Mouse (Mus musculus): ENCODE data around the gene Mamdc4.
A peak's percentile ranks its signal among the peaks of the same experiment; 100 is the strongest.

Mamdc4 gene

DNA sequence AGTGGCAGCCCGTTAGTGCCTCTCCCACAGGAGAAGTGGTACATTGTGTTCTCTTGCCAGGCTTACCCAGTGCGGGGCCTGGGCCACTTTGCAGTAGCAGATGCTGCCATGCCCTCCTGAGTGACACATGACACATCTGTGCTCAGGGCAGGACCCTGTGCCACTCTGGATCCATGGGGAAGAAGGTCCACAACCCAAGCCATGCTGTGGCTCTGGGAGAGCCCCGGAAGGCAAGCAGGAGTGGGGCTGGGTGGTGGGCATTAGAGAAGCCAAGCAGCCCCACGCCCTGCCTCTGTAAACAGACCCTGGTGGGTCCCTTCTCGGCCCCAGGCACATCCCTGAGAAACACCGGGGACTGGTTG is 8.5 kb upstream of the Mamdc4 start:
- DNase-seq (ENCODE audit: inconsistent age in 2 of 2, low spot score in 1 of 2), result peak in 1 of 2 experiments; percentile 58

DNA sequence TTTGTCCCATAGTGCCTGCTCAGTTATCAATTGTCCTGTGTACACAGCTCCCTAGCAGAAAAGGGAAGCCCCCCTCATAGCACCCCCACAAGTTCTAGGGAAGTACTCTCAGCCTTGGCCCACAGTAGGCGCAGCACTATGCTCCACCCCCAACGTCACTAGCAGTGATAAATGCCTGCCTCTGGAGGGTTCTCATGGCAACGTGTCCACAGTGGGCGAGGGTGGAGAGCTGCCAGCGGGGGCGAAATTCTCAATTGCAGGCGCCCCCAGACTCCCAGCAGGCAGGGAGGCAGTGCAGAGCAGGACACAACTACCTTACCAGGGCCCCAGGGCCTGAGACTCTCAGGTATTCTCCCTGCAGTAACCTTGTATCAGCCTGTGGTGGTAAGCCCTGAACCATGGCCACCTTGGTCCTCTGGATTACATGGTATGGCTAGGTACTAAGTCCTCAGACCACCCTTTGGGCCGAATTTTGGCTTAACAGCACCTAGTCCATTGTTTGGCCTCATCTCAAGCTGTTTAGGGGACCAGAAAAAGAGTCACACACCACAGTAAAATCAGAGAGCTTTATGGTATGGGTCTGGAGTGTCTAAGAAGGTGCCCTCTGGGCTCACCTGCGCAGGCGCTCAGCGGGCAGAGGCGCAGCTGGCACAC is 7.9 kb upstream of the Mamdc4 start:
- peak in 1 of 2 experiments; percentile 78 for DNase-seq (ENCODE audit: inconsistent age in 2 of 2, low spot score in 1 of 2)

DNA sequence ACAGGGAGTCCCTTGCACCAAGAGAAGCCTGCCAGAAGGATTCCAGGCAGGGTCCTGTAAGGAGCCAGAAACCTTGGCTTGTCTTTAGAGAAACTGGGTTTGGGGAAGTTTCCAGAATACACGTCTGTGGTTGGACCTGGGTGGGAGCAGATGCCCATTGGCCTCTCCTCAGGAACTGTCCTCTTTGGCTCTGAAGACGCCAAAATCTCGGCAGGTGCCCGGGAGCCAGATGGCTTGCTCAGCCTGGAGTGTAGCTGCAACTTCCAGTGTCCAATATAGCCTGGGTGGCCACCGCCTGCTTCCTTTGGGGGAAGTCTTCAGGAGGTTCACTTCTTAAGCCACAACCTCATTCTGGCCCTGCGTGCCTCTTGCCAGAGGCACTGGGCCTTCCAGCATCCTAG is 7.3 kb upstream of the Mamdc4 start:
- DNase-seq (ENCODE audit: inconsistent age in 2 of 2, low spot score in 1 of 2), result no peak

GRCm38 (mm10) chr2:25581294-25581864 is 6.7 kb upstream of the Mamdc4 start, which contains the start of gene Ajm1:
Gene Ajm1, minus strand, starts transcription at chr2:25581757.
- DNase-seq (ENCODE audit: inconsistent age in 2 of 2, low spot score in 1 of 2), result peak; percentile 68 to 90

GRCm38 (mm10) chr2:25580621-25581101 is 6.0 kb upstream of the Mamdc4 start:
- DNase-seq (ENCODE audit: inconsistent age in 2 of 2, low spot score in 1 of 2), result no peak

- peak in 1 of 2 experiments; percentile 80 for DNase-seq (ENCODE audit: inconsistent age in 2 of 2, low spot score in 1 of 2)
These were observed 5.3 kb upstream of the Mamdc4 start for GRCm38 (mm10) chr2:25579737-25580460.

- DNase-seq (ENCODE audit: inconsistent age in 2 of 2, low spot score in 1 of 2), result peak in 1 of 2 experiments; percentile 48
These were observed 4.4 kb upstream of the Mamdc4 start for GRCm38 (mm10) chr2:25578796-25579736.

DNA sequence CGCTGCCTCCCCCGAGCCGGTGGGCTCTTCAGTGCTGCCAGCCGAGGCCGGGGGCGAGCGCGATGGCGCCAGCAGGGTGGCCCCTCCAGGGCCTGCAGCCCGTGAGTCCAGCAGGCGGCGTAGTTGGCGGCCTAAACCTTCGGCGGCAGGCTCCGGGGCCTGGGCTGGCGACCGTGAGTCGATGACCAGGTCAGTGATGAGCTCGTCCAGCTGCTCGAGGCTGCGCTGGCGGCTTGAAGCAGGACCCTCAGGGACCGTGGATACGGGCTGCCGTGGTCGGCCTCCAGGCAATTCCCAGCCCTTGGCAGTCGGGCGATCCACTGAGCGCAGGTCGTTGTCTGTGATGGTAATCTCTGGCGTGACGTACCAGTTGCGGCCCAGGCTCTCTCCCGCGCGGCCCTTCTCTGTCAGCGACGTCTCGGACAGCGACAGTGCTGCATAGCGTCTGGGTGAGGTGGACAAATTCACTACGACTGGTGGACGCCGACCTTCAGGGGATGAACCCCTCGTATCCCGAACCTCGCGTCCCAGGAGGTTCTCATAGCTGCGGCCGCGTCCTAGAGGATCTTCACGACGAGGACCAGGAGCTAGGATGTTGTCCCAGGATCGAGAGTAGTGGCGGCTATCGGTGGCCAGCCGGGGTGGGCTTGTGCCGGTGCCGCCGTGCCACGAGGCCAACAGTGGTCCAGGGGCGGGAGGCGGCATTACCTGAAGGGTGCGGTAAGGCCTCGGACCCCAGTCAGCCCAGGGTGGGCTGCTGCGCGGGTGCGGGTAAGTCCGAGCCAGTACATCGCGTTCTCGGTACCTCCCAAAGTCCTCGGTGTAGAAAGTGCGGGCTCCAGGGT is 3.5 kb upstream of the Mamdc4 start:
- DNase-seq (ENCODE audit: inconsistent age in 2 of 2, low spot score in 1 of 2), result peak in 1 of 2 experiments; percentile 65

- peak in 1 of 2 experiments; percentile 36 for DNase-seq (ENCODE audit: inconsistent age in 2 of 2, low spot score in 1 of 2)
These were observed 2.6 kb upstream of the Mamdc4 start for GRCm38 (mm10) chr2:25576965-25577891.

DNA sequence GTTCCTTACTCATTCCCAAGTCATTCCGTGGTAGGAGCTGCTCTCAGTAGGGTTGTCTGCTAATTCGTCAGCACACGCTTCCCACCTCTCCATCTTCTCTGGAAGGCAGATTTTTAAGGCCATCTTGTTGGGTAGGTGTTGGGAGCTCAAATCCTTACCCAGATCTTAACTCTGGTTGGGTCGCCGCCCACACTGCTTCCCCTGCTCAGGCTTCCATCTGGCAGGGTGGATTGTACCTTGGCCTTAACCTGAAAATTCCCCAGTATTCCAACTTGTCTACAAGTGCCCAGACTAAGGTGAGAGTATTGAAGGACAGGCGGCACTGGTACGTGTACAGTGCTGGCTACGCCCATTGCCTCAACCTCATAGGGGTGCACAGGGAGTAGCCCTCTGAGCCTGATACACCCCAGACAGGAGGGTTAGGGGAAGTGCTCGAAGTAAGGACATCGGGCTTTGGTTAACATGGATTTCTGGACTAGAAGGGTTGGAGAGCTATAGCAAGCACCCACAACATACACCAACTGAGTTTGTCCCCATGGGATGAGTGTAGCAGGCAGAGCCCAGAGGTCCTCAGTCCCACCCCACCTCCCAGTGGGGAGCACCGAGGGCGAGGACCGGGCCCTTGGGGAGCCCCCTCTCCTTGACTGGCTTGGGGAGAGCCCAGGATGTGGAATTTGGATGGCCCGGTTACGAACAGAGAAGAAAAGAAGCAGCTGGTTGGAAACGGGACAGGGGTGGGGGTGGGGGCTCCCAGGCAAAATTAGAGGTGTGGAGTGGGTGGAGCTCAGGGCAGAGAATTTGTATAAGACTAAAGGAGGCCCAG is 1.6 kb upstream of the Mamdc4 start:
- DNase-seq (ENCODE audit: inconsistent age in 2 of 2, low spot score in 1 of 2), result no peak

- peak in 1 of 2 experiments; percentile 83 for DNase-seq (ENCODE audit: inconsistent age in 2 of 2, low spot score in 1 of 2)
These were observed 885 bp upstream of the Mamdc4 start for GRCm38 (mm10) chr2:25575432-25576027.

- DNase-seq (ENCODE audit: inconsistent age in 2 of 2, low spot score in 1 of 2), result no peak
These were observed 509 bp downstream of the Mamdc4 start for GRCm38 (mm10) chr2:25574136-25574535.

DNA sequence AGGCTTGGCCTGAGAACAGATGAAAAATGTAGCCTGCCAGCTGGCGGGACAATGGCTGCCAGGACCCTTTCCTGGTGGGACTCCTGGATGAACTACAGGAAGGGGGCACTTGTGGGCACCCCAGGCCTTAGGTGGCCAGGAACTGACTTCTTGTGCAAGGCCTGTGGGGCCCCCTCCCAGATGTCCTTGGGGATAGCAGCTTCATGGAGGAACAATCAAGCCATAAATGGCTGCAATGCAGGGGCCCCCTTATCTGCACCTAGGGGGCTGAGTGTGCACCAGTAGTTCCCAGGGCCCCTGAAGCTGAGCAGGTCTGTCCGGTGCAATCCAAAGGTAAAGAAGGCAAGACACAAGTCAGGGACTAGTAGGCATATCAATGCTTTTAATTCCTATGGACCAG is 1.6 kb downstream of the Mamdc4 start:
- DNase-seq (ENCODE audit: inconsistent age in 2 of 2, low spot score in 1 of 2), result no peak

GRCm38 (mm10) chr2:25571221-25571620 is 3.4 kb downstream of the Mamdc4 start:
- no peak for DNase-seq (ENCODE audit: inconsistent age in 2 of 2, low spot score in 1 of 2)

- DNase-seq (ENCODE audit: inconsistent age in 2 of 2, low spot score in 1 of 2), result no peak
These were observed 5.3 kb downstream of the Mamdc4 start for GRCm38 (mm10) chr2:25569323-25569722.

DNA sequence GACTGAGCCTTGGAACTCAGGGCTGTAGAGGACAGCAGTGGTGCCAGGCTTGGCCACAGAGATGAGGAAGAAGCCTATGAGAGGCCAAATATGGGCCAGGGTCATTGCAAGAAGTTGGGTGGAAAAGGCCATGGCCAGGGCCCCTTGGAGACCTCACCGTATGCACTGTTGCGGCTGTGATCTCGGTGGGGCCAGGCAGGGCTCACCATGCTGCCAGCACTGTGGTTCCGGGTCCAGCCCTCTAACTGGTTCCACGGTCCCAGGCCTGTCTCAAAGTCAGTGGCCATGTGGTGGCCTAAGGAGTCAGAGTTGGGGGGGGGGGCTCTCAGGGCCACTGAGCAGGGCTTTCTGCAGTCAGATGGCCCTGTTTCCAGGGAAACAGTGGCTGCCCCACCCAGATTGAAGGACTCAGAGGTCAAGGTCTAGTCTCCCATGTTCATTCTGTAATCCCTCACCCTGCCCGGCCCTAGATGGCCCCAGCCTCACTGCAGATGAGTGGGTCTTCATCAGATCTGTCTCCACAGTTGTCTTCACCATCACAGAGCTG is 6.1 kb downstream of the Mamdc4 start:
- DNase-seq (ENCODE audit: inconsistent age in 2 of 2, low spot score in 1 of 2), result peak in 1 of 2 experiments; percentile 75

- DNase-seq (ENCODE audit: inconsistent age in 2 of 2, low spot score in 1 of 2), result no peak
These were observed 8.1 kb downstream of the Mamdc4 start for GRCm38 (mm10) chr2:25566558-25566957.

Data from adrenal gland, adult (tissue).